Mouse (Mus musculus) lung, postnatal 10 days (tissue): ENCODE measurements at regions not wholly inside any gene's neighbourhood (a gene's known extent, or its start where the extent isn't known, plus 50 kb on each side); places are given as distances from the start of the nearest gene placed in this dataset.

ENCODE experiments used
- DNase-seq: peaks from one replicate; pipeline ENCODE4 v3.0.0; 2021

GRCm38 (mm10) chr15:50942429-50942828, 2942.3 kb upstream of the Gm7489 start:
- DNase-seq: no peak

GRCm38 (mm10) chr15:50944976-50945375, 2939.7 kb upstream of the Gm7489 start:
- no peak for DNase-seq

GRCm38 (mm10) chr15:50959109-50959508, 2925.6 kb upstream of the Gm7489 start:
- no peak for DNase-seq

- DNase-seq: no peak
These were observed 2921.1 kb upstream of the Gm7489 start for GRCm38 (mm10) chr15:50963606-50964005.

- no peak for DNase-seq
These were observed 2920.5 kb upstream of the Gm7489 start for GRCm38 (mm10) chr15:50964236-50964635.

- DNase-seq: no peak
These were observed 2917.5 kb upstream of the Gm7489 start for GRCm38 (mm10) chr15:50967176-50967575.

- peak; percentile 5 for DNase-seq
These were observed 2914.1 kb upstream of the Gm7489 start for GRCm38 (mm10) chr15:50970637-50971036.

GRCm38 (mm10) chr15:50972593-50972992, 2912.1 kb upstream of the Gm7489 start:
- no peak for DNase-seq

- DNase-seq: peak; percentile 33
These were observed 2910.5 kb upstream of the Gm7489 start for GRCm38 (mm10) chr15:50974002-50974754.

- DNase-seq: no peak
These were observed 2895.2 kb upstream of the Gm7489 start for GRCm38 (mm10) chr15:50989457-50989856.

GRCm38 (mm10) chr15:50991667-50992066, 2893.0 kb upstream of the Gm7489 start:
- no peak for DNase-seq

GRCm38 (mm10) chr15:50992246-50992645, 2892.5 kb upstream of the Gm7489 start:
- no peak for DNase-seq

- DNase-seq: no peak
These were observed 2891.6 kb upstream of the Gm7489 start for GRCm38 (mm10) chr15:50993121-50993520.

- DNase-seq: no peak
These were observed 2889.0 kb upstream of the Gm7489 start for GRCm38 (mm10) chr15:50995688-50996087.

- no peak for DNase-seq
These were observed 2888.4 kb upstream of the Gm7489 start for GRCm38 (mm10) chr15:50996296-50996695.

GRCm38 (mm10) chr15:50997209-50997763, 2887.4 kb upstream of the Gm7489 start:
- DNase-seq: peak; percentile 15

- DNase-seq: no peak
These were observed 2845.7 kb upstream of the Gm7489 start for GRCm38 (mm10) chr15:51038968-51039367.

- no peak for DNase-seq
These were observed 2814.2 kb upstream of the Gm7489 start for GRCm38 (mm10) chr15:51070538-51070937.

GRCm38 (mm10) chr15:51071132-51071656, 2813.5 kb upstream of the Gm7489 start:
- DNase-seq: peak; percentile 1

GRCm38 (mm10) chr15:51073678-51074077, 2811.0 kb upstream of the Gm7489 start:
- no peak for DNase-seq

- no peak for DNase-seq
These were observed 2810.5 kb upstream of the Gm7489 start for GRCm38 (mm10) chr15:51074196-51074595.

- DNase-seq: peak; percentile 4
These were observed 2800.9 kb upstream of the Gm7489 start for GRCm38 (mm10) chr15:51083677-51084322.

- no peak for DNase-seq
These were observed 2791.8 kb upstream of the Gm7489 start for GRCm38 (mm10) chr15:51092936-51093335.

- DNase-seq: no peak
These were observed 2780.8 kb upstream of the Gm7489 start for GRCm38 (mm10) chr15:51103948-51104347.
